Mouse (Mus musculus): Measurements from ENCODE around the gene Slc15a2. TPM values are rescaled to one million over a fixed set of nuclear protein-coding genes. Genes with fewer than 3 reads are reported as not detected.

Slc15a2 gene
- total RNA-seq, 1 experiment, result 6.6 TPM

- H3K4me1 ChIP-seq (ENCODE audit: control insufficient read depth in 2 of 2, insufficient read depth in 2 of 2, low read length in 2 of 2, poor library complexity in 1 of 2), result peaks cover 1 to 8% of the 10 kb centered on the region in 2 experiments; a peak in 2 of 4 replicates
- no peak overlapping the region for H3K4me3 ChIP-seq (ENCODE audit: insufficient read depth in 1 of 2, low read depth in 1 of 2, low read length in 2 of 2, poor library complexity in 1 of 2, severe bottlenecking in 1 of 2)
- TF ChIP-seq ZNF384 (IDR thresholded peaks at IDR 0.05; ENCODE audit: low read depth, low read length) (no peak), ZC3H11A (IDR thresholded peaks at IDR 0.05; ENCODE audit: borderline replicate concordance, low read depth, low read length) (no peak), CHD2 (IDR thresholded peaks at IDR 0.05; ENCODE audit: low read depth, low read length) (no peak), MAFK (IDR thresholded peaks at IDR 0.05; ENCODE audit: insufficient read depth, low read depth, low read length) (no peak), HCFC1 (IDR thresholded peaks at IDR 0.05; ENCODE audit: borderline replicate concordance, insufficient read depth, low read length) (no peak)
- no peak for DNase-seq (ENCODE audit: low read depth, low spot score)
- no peak overlapping the region for H3K9ac ChIP-seq (ENCODE audit: insufficient read depth, low read depth, low read length, poor library complexity, severe bottlenecking)
- H3K27ac ChIP-seq (ENCODE audit: insufficient read depth, low read depth, low read length, poor library complexity, severe bottlenecking), result no peak overlapping the region
- in situ Hi-C loops (cut with MboI; ENCODE audit: low sequenced_read_pairs in 2 of 2, unreplicated experiment in 2 of 2), result loop anchor here (5.0 to 10.0 kb wide), 2 partner anchors 244 to 246 kb away; no protein-coding TSS in a partner anchor
- no peaks in the 10 kb centered on the region for H3K9me3 ChIP-seq (ENCODE audit: control insufficient read depth, insufficient read depth, low read depth, low read length)
- H3K36me3 ChIP-seq (ENCODE audit: control insufficient read depth, insufficient read depth, low read length, poor library complexity, severe bottlenecking), result peaks cover 16% of the 10 kb centered on the region
Measured at GRCm38 (mm10) chr16:36718637-36719036, 66.1 kb downstream of the Slc15a2 start.

- in situ Hi-C loops (cut with MboI; ENCODE audit: low sequenced_read_pairs in 2 of 2, unreplicated experiment in 2 of 2), result loop anchor here (5.0 to 10.0 kb wide), 2 partner anchors 243 to 245 kb away; no protein-coding TSS in a partner anchor
- no peak overlapping the region for H3K4me3 ChIP-seq (ENCODE audit: insufficient read depth in 1 of 2, low read depth in 1 of 2, low read length in 2 of 2, poor library complexity in 1 of 2, severe bottlenecking in 1 of 2)
- H3K9me3 ChIP-seq (ENCODE audit: control insufficient read depth, insufficient read depth, low read depth, low read length), result no peaks in the 10 kb centered on the region
Measured at GRCm38 (mm10) chr16:36717481-36717880, 67.3 kb downstream of the Slc15a2 start.

GRCm38 (mm10) chr16:36711760-36712159, 73.0 kb downstream of the Slc15a2 start:
- Histone ChIP-seq H3K27ac (ENCODE audit: insufficient read depth, low read depth, low read length, poor library complexity, severe bottlenecking) (no peak overlapping the region), H3K4me3 (ENCODE audit: insufficient read depth in 1 of 2, low read depth in 1 of 2, low read length in 2 of 2, poor library complexity in 1 of 2, severe bottlenecking in 1 of 2) (no peak overlapping the region), H3K9ac (ENCODE audit: insufficient read depth, low read depth, low read length, poor library complexity, severe bottlenecking) (no peak overlapping the region), H3K36me3 (ENCODE audit: control insufficient read depth, insufficient read depth, low read length, poor library complexity, severe bottlenecking) (peaks cover 21% of the 10 kb centered on the region), H3K4me1 (ENCODE audit: control insufficient read depth in 2 of 2, insufficient read depth in 2 of 2, low read length in 2 of 2, poor library complexity in 1 of 2) (peaks cover 6 to 7% of the 10 kb centered on the region in 2 experiments; a peak in 3 of 4 replicates), H3K9me3 (ENCODE audit: control insufficient read depth, insufficient read depth, low read depth, low read length) (no peaks in the 10 kb centered on the region)
- DNase-seq (ENCODE audit: low read depth, low spot score), result no peak
- in situ Hi-C loops (cut with MboI; ENCODE audit: low sequenced_read_pairs in 2 of 2, unreplicated experiment in 2 of 2), result loop anchor here in 1 of 2 experiments (10.0 kb wide), 1 partner anchor 237 kb away; no protein-coding TSS in a partner anchor
- TF ChIP-seq MAFK (IDR thresholded peaks at IDR 0.05; ENCODE audit: insufficient read depth, low read depth, low read length), result no peak
- no peak for TF ChIP-seq ZC3H11A (IDR thresholded peaks at IDR 0.05; ENCODE audit: borderline replicate concordance, low read depth, low read length)
- TF ChIP-seq HCFC1 (IDR thresholded peaks at IDR 0.05; ENCODE audit: borderline replicate concordance, insufficient read depth, low read length), result no peak
- no peak for TF ChIP-seq CHD2 (IDR thresholded peaks at IDR 0.05; ENCODE audit: low read depth, low read length)
- no peak for TF ChIP-seq ZNF384 (IDR thresholded peaks at IDR 0.05; ENCODE audit: low read depth, low read length)

More at GRCm38 (mm10) chr16:36717481-36717880, 67.3 kb downstream of the Slc15a2 start:
- no peak for TF ChIP-seq CHD2 (IDR thresholded peaks at IDR 0.05; ENCODE audit: low read depth, low read length)
- no peak for TF ChIP-seq HCFC1 (IDR thresholded peaks at IDR 0.05; ENCODE audit: borderline replicate concordance, insufficient read depth, low read length)
- TF ChIP-seq MAFK (IDR thresholded peaks at IDR 0.05; ENCODE audit: insufficient read depth, low read depth, low read length), result no peak
- no peak for TF ChIP-seq ZNF384 (IDR thresholded peaks at IDR 0.05; ENCODE audit: low read depth, low read length)
- no peak for TF ChIP-seq ZC3H11A (IDR thresholded peaks at IDR 0.05; ENCODE audit: borderline replicate concordance, low read depth, low read length)
- Histone ChIP-seq H3K9ac (ENCODE audit: insufficient read depth, low read depth, low read length, poor library complexity, severe bottlenecking) (no peak overlapping the region), H3K27ac (ENCODE audit: insufficient read depth, low read depth, low read length, poor library complexity, severe bottlenecking) (no peak overlapping the region), H3K4me1 (ENCODE audit: control insufficient read depth in 2 of 2, insufficient read depth in 2 of 2, low read length in 2 of 2, poor library complexity in 1 of 2) (peaks cover 0 to 5% of the 10 kb centered on the region in 2 experiments; a peak in 1 of 4 replicates), H3K36me3 (ENCODE audit: control insufficient read depth, insufficient read depth, low read length, poor library complexity, severe bottlenecking) (peaks cover 16% of the 10 kb centered on the region)
- no peak for DNase-seq (ENCODE audit: low read depth, low spot score)

- Histone ChIP-seq H3K9ac (ENCODE audit: insufficient read depth, low read depth, low read length, poor library complexity, severe bottlenecking) (no peak overlapping the region), H3K27ac (ENCODE audit: insufficient read depth, low read depth, low read length, poor library complexity, severe bottlenecking) (no peak overlapping the region), H3K4me1 (ENCODE audit: control insufficient read depth in 2 of 2, insufficient read depth in 2 of 2, low read length in 2 of 2, poor library complexity in 1 of 2) (peaks cover 7 to 10% of the 10 kb centered on the region in 2 experiments; a peak in 3 of 4 replicates), H3K36me3 (ENCODE audit: control insufficient read depth, insufficient read depth, low read length, poor library complexity, severe bottlenecking) (peaks cover 16% of the 10 kb centered on the region), H3K4me3 (ENCODE audit: insufficient read depth in 1 of 2, low read depth in 1 of 2, low read length in 2 of 2, poor library complexity in 1 of 2, severe bottlenecking in 1 of 2) (no peak overlapping the region), H3K9me3 (ENCODE audit: control insufficient read depth, insufficient read depth, low read depth, low read length) (no peaks in the 10 kb centered on the region)
- no peak for DNase-seq (ENCODE audit: low read depth, low spot score)
- in situ Hi-C loops (cut with MboI; ENCODE audit: low sequenced_read_pairs in 2 of 2, unreplicated experiment in 2 of 2), result loop anchor here in 1 of 2 experiments (10.0 kb wide), 1 partner anchor 236 kb away; no protein-coding TSS in a partner anchor
- TF ChIP-seq CHD2 (IDR thresholded peaks at IDR 0.05; ENCODE audit: low read depth, low read length) (no peak), ZC3H11A (IDR thresholded peaks at IDR 0.05; ENCODE audit: borderline replicate concordance, low read depth, low read length) (peak; percentile 66; the same call in 1 of the 2 replicates), MAFK (IDR thresholded peaks at IDR 0.05; ENCODE audit: insufficient read depth, low read depth, low read length) (no peak), HCFC1 (IDR thresholded peaks at IDR 0.05; ENCODE audit: borderline replicate concordance, insufficient read depth, low read length) (no peak), ZNF384 (IDR thresholded peaks at IDR 0.05; ENCODE audit: low read depth, low read length) (no peak)
Measured at GRCm38 (mm10) chr16:36710794-36711193, 74.0 kb downstream of the Slc15a2 start.
